Mouse (Mus musculus): ENCODE measurements around the gene Ang.
A peak's percentile ranks its signal among the peaks of the same experiment; 100 is the strongest.

Ang gene

GRCm38 (mm10) chr14:51088970-51089673 is 1.8 kb upstream of the Ang start:
- DNase-seq (ENCODE audit: low spot score in 2 of 2), result peak; percentile 96

GRCm38 (mm10) chr14:51089674-51090076 is 1.3 kb upstream of the Ang start:
- no peak for DNase-seq (ENCODE audit: low spot score in 2 of 2)

GRCm38 (mm10) chr14:51090077-51090781 is 721 bp upstream of the Ang start:
- peak; percentile 86 to 87 for DNase-seq (ENCODE audit: low spot score in 2 of 2)

- DNase-seq (ENCODE audit: low spot score in 2 of 2), result no peak
Observed at GRCm38 (mm10) chr14:51092073-51092620, 1.2 kb downstream of the Ang start.

- no peak for DNase-seq (ENCODE audit: low spot score in 2 of 2)
Observed at GRCm38 (mm10) chr14:51093496-51093895, 2.5 kb downstream of the Ang start.

- peak; percentile 58 to 69 for DNase-seq (ENCODE audit: low spot score in 2 of 2)
Observed at GRCm38 (mm10) chr14:51094096-51094875, 3.3 kb downstream of the Ang start.

- DNase-seq (ENCODE audit: low spot score in 2 of 2), result peak; percentile 42 to 46
Observed at GRCm38 (mm10) chr14:51094921-51095320, 4.0 kb downstream of the Ang start.

- DNase-seq (ENCODE audit: low spot score in 2 of 2), result no peak
Observed at GRCm38 (mm10) chr14:51095736-51096524, 5.0 kb downstream of the Ang start.

GRCm38 (mm10) chr14:51098300-51098699 is 7.3 kb downstream of the Ang start:
- DNase-seq (ENCODE audit: low spot score in 2 of 2), result peak; percentile 82 to 83

GRCm38 (mm10) chr14:51098921-51099320 is 8.0 kb downstream of the Ang start:
- DNase-seq (ENCODE audit: low spot score in 2 of 2), result no peak

- no peak for DNase-seq (ENCODE audit: low spot score in 2 of 2)
Observed at GRCm38 (mm10) chr14:51101284-51101683, 10.3 kb downstream of the Ang start.

GRCm38 (mm10) chr14:51103217-51103616 is 12.3 kb downstream of the Ang start:
- DNase-seq (ENCODE audit: low spot score in 2 of 2), result peak; percentile 59 to 79

- no peak for DNase-seq (ENCODE audit: low spot score in 2 of 2)
Observed at GRCm38 (mm10) chr14:51104366-51104765, 13.4 kb downstream of the Ang start.

- DNase-seq (ENCODE audit: low spot score in 2 of 2), result no peak
Observed at GRCm38 (mm10) chr14:51106449-51106967, 15.6 kb downstream of the Ang start.

GRCm38 (mm10) chr14:51111966-51112365 is 21.0 kb downstream of the Ang start:
- no peak for DNase-seq (ENCODE audit: low spot score in 2 of 2)

GRCm38 (mm10) chr14:51113476-51113875 is 22.5 kb downstream of the Ang start:
- DNase-seq (ENCODE audit: low spot score in 2 of 2), result no peak

GRCm38 (mm10) chr14:51113916-51114560 is 23.1 kb downstream of the Ang start, which contains the start of gene Eddm3b:
Gene Eddm3b, plus strand, starts transcription at chr14:51114426.
- no peak for DNase-seq (ENCODE audit: low spot score in 2 of 2)

GRCm38 (mm10) chr14:51125684-51126083 is 34.7 kb downstream of the Ang start:
- no peak for DNase-seq (ENCODE audit: low spot score in 2 of 2)

- DNase-seq (ENCODE audit: low spot score in 2 of 2), result no peak
Observed at GRCm38 (mm10) chr14:51127648-51128258, 36.8 kb downstream of the Ang start.

All from right cerebral cortex, postnatal 10 days (tissue).